Mouse (Mus musculus) kidney, postnatal 0 days (tissue): Measurements from ENCODE around the gene Timm8a2. TPM values are rescaled to one million over a fixed set of nuclear protein-coding genes. Genes with fewer than 3 reads are reported as not detected.

ENCODE experiments used
- ATAC-seq: fragments of 200-750 bp; cut with Nextera tagmentation; replicated peaks from 2 replicates; pipeline ENCODE4 v1.8.0; 2017; ENCODE audit warnings: low read depth, moderate number of reproducible peaks, moderate TSS enrichment, moderate library complexity; ENCODE audit not compliant: low FRiP score
- DNase-seq: peaks from one replicate; pipeline ENCODE4 v3.0.0-alpha.2; 2016; ENCODE audit warnings: low spot score
- H3K27ac ChIP-seq: fragments of 300-500 bp; sonication (generic); 2 replicates; pipeline ENCODE4 v1.5.1; 2014; ENCODE audit warnings: mild to moderate bottlenecking
- H3K27me3 ChIP-seq: fragments of 300-500 bp; sonication (generic); 2 replicates; pipeline ENCODE4 v1.6.1; 2014; ENCODE audit warnings: low read length, mixed read lengths; ENCODE audit not compliant: insufficient read depth
- H3K36me3 ChIP-seq: fragments of 300-500 bp; sonication (generic); 2 replicates; pipeline ENCODE4 v1.6.1; 2014; ENCODE audit warnings: low read length, mixed read lengths; ENCODE audit not compliant: insufficient read depth
- H3K4me1 ChIP-seq: fragments of 300-500 bp; sonication (generic); replicated peaks from 2 replicates; pipeline ENCODE4 v1.6.1; 2014; ENCODE audit warnings: antibody characterized with exemption, low read length, mixed read lengths; ENCODE audit not compliant: insufficient read depth
- H3K4me2 ChIP-seq: fragments of 300-500 bp; sonication (generic); 2 replicates; pipeline ENCODE4 v1.6.1; 2014; ENCODE audit warnings: mild to moderate bottlenecking, low read length, moderate library complexity, mixed read lengths
- H3K4me3 ChIP-seq: fragments of 300-500 bp; sonication (generic); replicated peaks from 2 replicates; pipeline ENCODE4 v1.5.1; 2014; ENCODE audit warnings: low read depth, low read length
- H3K9ac ChIP-seq: fragments of 300-500 bp; sonication (generic); 2 replicates; pipeline ENCODE4 v1.6.1; 2014; ENCODE audit warnings: low read depth, low read length
- H3K9me3 ChIP-seq: fragments of 300-500 bp; sonication (generic); replicated peaks from 2 replicates; pipeline ENCODE4 v1.6.1; 2016; ENCODE audit warnings: low read length, inconsistent platforms, mixed read lengths
- CTCF ChIP-seq: IDR thresholded peaks from 2 replicates; pipeline ENCODE4 v1.5.1; 2016; ENCODE audit warnings: antibody characterized with exemption, low read depth, mild to moderate bottlenecking, moderate library complexity
- WGBS: fragments of 180-500 bp; shearing (Covaris S2); extraction: QIAGEN DNeasy Blood & Tissue Kit; methylation state at CpG from one replicate; pipeline ENCODE4 v1.1.7; 2014; 5-methylcytosine and 5-hydroxymethylcytosine counted together
- polyA plus RNA-seq: library from polyadenylated mRNA; unstranded; fragments of >200 nt; fragmentation: Nextera tagmentation; extraction: Ambion mirVana; gene quantifications from 2 replicates; pipeline ENCODE4 v1.2.1, GENCODE M21; 2015

Timm8a2 gene
- 0.15 TPM in 1 of 2 replicates, not detected in the other for polyA plus RNA-seq

DNA sequence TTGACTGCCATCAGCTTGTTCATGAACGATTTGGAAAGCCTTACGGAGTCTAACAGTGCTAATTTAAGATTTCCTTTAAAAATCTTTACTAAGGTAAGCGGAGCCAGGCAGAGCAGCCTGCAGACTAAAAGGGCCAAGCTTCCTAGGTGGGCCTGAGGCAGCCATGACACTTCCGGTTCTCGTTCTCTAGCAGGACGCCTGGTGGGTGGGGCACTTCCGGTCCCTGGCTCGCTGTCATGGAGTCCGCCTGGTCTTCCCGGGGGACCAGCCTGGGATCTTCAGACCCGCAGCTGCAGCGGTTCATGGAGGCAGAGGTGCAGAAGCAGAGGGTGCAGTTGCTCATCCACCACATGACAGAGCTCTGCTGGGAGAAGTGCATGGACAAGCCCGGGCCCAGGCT is at the start of gene Timm8a2:
TSS of gene Timm8a2 (plus strand) at position 224 of the 400 bp plus-strand sequence.
- Histone ChIP-seq H3K27me3 (no peaks in the 10 kb centered on the region), H3K36me3 (no peaks in the 10 kb centered on the region)
- WGBS = 91% methylated on average over 13 of the region's 13 CpGs

DNA sequence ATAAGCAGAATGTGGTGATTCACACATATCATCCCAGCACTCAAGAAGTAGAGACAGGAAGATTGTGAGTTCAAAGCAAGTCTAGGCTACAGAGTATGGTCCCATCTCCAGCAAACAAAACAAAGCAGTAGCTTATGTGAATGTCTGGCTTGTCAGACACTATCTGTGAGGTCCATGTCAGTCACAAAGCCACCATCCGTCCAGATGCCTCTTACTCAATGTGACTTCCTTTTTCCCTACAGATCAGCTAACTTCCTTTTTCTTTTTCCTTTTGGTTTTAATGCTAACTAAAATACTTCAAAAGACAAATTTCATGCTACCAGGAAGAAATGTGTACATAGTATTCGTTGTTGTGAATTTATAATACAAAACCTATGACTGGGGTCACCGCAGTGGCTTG is 49.0 kb upstream of the Timm8a2 start:
- 73% methylated on average over 3 of the region's 3 CpGs for WGBS
- no peak for DNase-seq
- no peak overlapping the region for H3K27ac ChIP-seq

More for the DNA sequence above, at the start of gene Timm8a2:
- Histone ChIP-seq H3K4me3 (no peak within 1 kb of the TSS), H3K27ac (no peak within 1 kb of the TSS), H3K4me1 (no peaks in the 10 kb centered on the region), H3K9ac (no peak within 1 kb of the TSS), H3K4me2 (no peak within 1 kb of the TSS), H3K9me3 (no peaks in the 10 kb centered on the region)
- DNase-seq (no peak), ATAC-seq (no peak)
- no peak for TF ChIP-seq CTCF

DNA sequence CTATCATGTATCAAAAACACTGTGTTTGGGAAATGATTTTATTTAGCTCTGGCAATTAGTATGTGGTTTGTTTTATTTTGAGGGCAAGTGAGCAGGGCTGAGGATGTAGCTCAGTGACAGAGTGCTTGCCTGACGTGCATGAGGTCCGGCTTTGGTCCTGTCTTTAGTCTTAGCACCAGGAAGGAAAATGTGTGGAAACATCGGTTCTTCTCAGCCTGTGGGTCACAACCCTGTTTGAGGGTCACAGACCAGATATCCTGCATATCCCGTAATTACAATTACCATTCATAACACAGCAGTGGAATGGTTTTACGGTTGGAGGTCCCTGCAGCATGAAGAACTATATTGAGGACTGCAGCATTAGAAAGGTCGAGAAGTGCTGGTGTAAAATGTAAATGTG is 48.4 kb upstream of the Timm8a2 start:
- TF ChIP-seq CTCF = no peak
- DNase-seq (peak; percentile 28), ATAC-seq (no peak)
- H3K9me3 ChIP-seq = no peaks in the 10 kb centered on the region
- H3K4me2 ChIP-seq = no peak overlapping the region
- no peaks in the 10 kb centered on the region for H3K27me3 ChIP-seq
- H3K4me3 ChIP-seq = no peak overlapping the region
- peaks cover 15% of the 10 kb centered on the region for H3K4me1 ChIP-seq
- WGBS = 73% methylated on average over 6 of the region's 6 CpGs
- H3K27ac ChIP-seq = no peak overlapping the region
- H3K9ac ChIP-seq = no peak overlapping the region
- no peaks in the 10 kb centered on the region for H3K36me3 ChIP-seq

More for the DNA sequence above, 49.0 kb upstream of the Timm8a2 start:
- no peak for TF ChIP-seq CTCF
- Histone ChIP-seq H3K4me2 (no peak overlapping the region), H3K27me3 (no peaks in the 10 kb centered on the region), H3K36me3 (no peaks in the 10 kb centered on the region), H3K9ac (no peak overlapping the region), H3K4me1 (peaks cover 15% of the 10 kb centered on the region), H3K9me3 (no peaks in the 10 kb centered on the region), H3K4me3 (no peak overlapping the region)
- no peak for ATAC-seq

DNA sequence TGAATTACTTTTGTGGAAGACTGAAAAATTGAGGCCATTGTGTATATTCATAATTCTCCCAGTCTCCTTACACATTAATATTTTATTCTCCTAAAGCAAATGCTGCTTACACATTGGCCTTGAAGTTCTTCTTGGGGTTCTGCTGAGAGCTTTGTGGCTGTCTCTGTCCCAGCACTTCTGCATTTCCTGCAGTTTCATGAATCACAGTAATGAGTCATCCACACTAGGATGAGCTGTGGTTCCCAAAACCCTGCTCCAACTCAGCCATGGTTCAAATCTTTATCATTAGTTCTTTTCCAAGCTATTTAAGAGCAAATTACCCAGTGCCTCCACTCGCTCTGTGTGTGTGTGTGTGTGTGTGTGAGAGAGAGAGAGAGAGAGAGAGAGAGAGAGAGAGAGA is 47.2 kb upstream of the Timm8a2 start:
- DNase-seq = no peak
- 60% methylated on average over 1 of the region's 1 CpGs for WGBS
- H3K27me3 ChIP-seq = no peaks in the 10 kb centered on the region
- H3K9ac ChIP-seq = no peak overlapping the region
- no peaks in the 10 kb centered on the region for H3K9me3 ChIP-seq
- H3K4me3 ChIP-seq = no peak overlapping the region
- H3K36me3 ChIP-seq = no peaks in the 10 kb centered on the region
- H3K4me2 ChIP-seq = no peak overlapping the region
- no peak for TF ChIP-seq CTCF
- no peak for ATAC-seq
- no peak overlapping the region for H3K27ac ChIP-seq
- peaks cover 15% of the 10 kb centered on the region for H3K4me1 ChIP-seq

DNA sequence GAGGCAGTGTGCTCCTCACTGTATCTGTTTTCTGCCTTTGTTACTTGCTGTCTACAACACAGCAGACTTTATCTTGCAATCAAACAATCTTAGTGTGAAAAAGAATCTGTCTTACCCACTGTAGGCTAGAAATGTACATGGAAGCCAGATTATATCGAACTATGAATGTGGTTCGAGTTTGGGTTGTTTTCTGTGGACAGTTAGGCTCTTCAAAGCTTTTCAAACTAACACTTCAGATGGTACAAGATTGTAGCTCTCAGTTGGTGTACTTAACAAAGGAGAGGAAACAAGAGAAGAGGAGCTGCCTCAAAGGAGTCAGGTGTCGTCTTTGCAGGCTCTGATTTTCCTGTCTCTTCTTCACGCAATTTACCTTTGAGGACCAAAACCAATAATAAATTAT is 46.8 kb upstream of the Timm8a2 start:
- no peak overlapping the region for H3K27ac ChIP-seq
- H3K4me1 ChIP-seq = peaks cover 18% of the 10 kb centered on the region

DNA sequence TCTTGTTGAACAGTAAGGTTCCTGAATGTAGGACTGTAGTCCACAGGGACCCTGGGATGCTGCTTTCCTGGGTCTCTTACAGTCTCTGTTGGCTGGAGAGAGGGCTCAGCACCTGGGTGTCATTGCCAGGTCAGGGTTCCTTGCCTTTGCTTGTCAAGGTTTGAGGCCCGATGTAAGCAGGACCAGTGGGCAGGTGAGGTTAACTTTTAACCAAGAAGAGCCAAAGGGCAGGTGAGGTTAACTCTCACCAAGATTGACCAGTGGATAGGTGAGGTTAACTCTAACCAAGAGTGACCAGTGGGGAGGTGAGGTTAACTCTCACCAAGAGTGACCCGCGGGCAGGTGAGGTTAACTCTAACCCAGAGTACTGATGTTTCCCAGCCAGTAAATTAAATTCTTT is 45.1 kb upstream of the Timm8a2 start:
- DNase-seq (no peak), ATAC-seq (no peak)
- 0 out of 2 replicates have a peak, but pooled peaks cover 4% of the 10 kb centered on the region for H3K36me3 ChIP-seq
- no peak overlapping the region for H3K27ac ChIP-seq
- H3K4me3 ChIP-seq = no peak overlapping the region
- H3K4me1 ChIP-seq = peaks cover 12% of the 10 kb centered on the region; the same call in 1 of the 2 replicates
- no peaks in the 10 kb centered on the region for H3K9me3 ChIP-seq
- 78% methylated on average over 3 of the region's 3 CpGs for WGBS
- no peak overlapping the region for H3K9ac ChIP-seq
- H3K4me2 ChIP-seq = no peak overlapping the region
- TF ChIP-seq CTCF = no peak
- no peaks in the 10 kb centered on the region for H3K27me3 ChIP-seq

More for the DNA sequence above, 46.8 kb upstream of the Timm8a2 start:
- no peak for TF ChIP-seq CTCF
- no peaks in the 10 kb centered on the region for H3K27me3 ChIP-seq
- no peak overlapping the region for H3K4me2 ChIP-seq
- H3K4me3 ChIP-seq = no peak overlapping the region
- DNase-seq (no peak), ATAC-seq (no peak)
- H3K36me3 ChIP-seq = no peaks in the 10 kb centered on the region
- 57% methylated on average over 4 of the region's 4 CpGs for WGBS
- no peak overlapping the region for H3K9ac ChIP-seq
- no peaks in the 10 kb centered on the region for H3K9me3 ChIP-seq

DNA sequence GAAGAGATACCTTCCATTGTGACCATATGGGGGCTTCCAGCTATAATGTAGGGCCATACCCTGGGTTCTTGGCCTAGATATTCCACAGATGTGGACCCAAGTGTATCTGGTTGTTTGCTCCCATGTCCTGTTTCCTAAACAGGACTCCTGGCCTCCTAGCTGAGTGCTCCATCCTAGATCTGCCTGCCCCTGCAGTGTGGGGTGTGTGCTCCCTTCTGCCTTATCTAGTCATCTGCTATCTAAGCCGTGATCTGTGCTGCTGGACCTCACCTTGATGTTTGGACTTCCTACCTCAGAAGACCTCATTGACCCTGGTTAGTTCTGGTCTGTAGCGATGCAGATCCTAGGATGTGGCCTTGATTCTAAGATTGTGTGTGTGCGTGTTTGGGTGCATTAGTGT is 44.6 kb upstream of the Timm8a2 start:
- ATAC-seq (no peak), DNase-seq (no peak)
- 78% methylated on average over 3 of the region's 3 CpGs for WGBS
- Histone ChIP-seq H3K27ac (no peak overlapping the region), H3K9ac (no peak overlapping the region), H3K27me3 (no peaks in the 10 kb centered on the region), H3K36me3 (0 out of 2 replicates have a peak, but pooled peaks cover 4% of the 10 kb centered on the region), H3K4me2 (no peak overlapping the region), H3K9me3 (no peaks in the 10 kb centered on the region), H3K4me1 (peaks cover 8% of the 10 kb centered on the region; the same call in 1 of the 2 replicates), H3K4me3 (no peak overlapping the region)
- TF ChIP-seq CTCF = no peak
